Mouse (Mus musculus): ENCODE data around the gene Mbtps2.

Mbtps2 gene

DNA sequence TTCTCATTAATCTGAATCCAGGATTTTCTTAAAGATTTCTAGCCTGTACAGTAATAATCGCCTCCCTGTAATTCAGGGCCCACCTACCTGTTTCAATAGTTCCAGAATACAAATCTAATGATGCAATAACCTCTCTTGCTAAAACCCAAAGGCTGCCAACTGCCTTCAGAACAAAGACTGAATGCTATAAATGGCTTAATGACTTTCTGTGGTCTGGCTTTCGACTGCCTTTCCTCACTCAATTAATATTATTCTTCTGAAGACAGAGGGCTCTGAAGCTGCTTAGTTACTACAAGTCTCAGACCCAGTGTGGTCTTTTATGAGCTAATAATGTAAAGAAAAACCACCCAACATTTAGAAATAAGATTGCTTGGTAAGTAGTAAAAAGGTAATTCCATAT lies 96.6 kb downstream of the Mbtps2 start:
- DNase-seq = no peak

DNA sequence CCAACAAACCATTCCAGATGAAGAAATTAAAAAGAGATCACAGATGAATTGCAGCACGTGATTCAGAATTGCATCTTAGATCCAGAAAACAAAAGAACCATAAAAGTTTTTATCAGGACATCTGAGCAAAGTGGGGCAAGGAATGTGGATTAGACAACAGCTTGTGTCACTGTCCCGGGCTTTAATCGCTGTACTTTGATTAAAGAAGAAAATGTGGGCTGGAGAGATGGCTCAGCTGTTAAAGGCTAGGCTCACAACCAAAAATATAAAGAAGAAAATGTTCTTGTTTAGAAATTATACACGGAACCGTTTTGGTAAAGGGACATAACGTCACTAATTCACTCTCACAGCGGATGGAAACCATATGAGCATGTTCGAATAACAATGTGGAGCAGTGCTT lies 98.5 kb downstream of the Mbtps2 start:
- no peak for DNase-seq

DNA sequence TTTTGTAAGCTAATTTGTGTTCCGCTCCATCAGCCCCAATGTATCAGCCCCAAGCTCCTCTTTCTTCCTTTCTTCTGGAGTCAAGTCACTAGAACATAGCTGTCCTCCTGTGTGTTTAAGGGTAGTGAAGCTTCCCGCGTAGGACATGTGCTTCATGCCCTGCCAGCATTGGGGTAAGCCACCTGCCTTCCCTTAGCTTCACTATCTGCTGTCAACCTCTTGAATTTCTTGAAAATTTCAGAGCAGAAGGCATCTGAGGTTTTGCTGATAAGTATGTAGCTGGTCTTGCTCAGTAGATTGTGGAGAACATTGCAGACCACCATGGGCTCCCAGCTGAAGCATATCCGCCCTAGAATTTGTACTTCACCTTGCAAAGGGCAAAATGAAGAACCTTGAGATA lies 105.4 kb downstream of the Mbtps2 start:
- DNase-seq = no peak

DNA sequence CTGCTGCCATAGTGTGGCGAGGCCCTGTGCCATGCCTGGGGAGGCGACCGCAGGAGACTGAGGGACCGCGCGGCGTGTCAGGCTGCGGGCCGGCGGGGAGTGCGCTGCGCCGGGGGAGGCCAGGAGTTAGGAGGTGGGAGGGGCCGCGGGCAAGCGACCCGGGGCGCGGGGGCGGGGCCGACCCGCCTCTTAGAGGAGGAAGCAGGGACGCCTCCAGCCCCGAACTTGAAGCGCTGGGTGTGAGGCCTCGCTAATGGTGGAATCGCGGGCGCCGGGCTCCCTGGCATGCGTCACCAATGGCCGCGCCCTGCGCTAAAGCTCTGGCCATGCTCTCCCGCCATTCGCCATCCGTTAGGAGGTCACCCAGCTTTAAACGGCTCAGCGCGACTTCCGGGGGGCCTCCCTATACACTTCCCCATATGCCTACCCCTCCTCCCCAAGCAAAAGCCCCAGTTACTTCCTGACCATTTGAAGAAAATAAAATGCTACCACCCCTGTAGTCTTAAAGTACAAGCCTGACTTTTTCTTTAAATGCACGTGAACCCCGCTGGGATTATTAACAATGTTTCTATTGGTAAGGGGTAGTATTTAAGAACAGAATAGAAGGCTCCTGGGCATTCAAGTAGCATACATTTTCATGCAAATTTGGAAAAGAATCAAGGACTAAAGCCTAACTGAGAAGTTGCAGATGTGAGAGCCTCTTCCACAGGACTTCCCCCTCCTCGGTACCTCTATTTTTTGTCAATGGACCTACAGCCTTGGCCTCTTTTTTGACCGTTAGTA lies 106.4 kb downstream of the Mbtps2 start, which contains the start of gene Sms:
Gene Sms (minus strand): TSS at position 344 of the 783 bp plus-strand sequence.
- DNase-seq = peak; percentile 78 to 84

DNA sequence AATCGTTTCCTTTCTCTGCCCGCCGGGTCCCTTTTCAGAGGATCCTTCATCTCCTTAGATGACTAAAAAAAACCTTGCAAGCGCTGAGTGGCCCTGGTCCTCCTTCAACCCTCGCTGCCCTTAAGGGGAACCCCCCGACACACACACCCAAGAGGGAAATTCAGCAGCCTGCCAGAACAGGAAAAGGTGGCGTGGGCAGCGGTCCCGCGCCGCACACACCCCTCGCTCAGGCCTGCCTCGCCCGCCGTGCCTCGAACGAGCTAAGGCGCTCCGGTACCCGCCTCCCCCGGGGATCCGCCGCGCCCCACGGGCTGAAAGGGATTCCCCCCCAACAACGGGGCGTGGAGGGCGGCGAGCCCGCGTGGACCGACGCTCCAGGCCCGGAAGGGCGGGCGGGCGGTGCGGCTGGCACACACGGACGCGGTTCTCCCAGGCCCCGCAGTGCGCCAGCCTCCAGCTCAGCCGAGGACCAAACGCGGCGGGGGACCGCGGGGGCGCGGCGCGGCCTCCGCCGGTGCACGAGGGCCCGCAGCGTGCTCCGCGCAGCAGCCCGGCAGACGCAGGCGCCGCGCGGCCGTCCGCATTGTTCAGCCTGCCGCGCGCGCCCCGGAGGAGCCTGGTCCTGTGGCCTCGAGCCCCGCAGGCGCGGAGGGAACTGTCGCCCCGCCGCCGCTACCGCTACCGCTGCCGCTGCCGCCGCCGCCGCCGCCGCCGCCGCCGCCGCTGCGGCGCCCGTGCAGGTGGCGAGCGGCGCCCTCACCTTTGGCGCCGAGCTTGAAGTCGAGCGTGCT lies 107.2 kb downstream of the Mbtps2 start:
- peak; percentile 37 to 64 for DNase-seq

DNA sequence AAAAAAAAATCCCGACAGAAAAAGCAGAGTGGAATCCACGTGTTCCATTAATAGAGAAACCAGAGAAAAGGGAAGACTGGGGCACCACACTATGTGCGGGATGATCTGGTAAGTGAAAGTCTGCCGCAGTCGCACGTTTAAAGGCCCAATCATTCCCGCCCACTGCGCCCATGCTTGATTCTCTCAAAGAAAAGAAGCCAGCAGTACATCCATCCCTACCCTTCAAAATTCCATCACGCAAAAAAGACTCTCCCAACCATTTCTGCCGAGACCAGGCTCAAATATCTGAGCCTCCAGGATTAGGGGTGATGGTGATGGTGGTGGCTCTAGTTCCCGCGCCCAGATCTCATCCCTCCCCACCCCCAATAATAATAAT lies 107.8 kb downstream of the Mbtps2 start:
- DNase-seq = peak; percentile 12 to 13

DNA sequence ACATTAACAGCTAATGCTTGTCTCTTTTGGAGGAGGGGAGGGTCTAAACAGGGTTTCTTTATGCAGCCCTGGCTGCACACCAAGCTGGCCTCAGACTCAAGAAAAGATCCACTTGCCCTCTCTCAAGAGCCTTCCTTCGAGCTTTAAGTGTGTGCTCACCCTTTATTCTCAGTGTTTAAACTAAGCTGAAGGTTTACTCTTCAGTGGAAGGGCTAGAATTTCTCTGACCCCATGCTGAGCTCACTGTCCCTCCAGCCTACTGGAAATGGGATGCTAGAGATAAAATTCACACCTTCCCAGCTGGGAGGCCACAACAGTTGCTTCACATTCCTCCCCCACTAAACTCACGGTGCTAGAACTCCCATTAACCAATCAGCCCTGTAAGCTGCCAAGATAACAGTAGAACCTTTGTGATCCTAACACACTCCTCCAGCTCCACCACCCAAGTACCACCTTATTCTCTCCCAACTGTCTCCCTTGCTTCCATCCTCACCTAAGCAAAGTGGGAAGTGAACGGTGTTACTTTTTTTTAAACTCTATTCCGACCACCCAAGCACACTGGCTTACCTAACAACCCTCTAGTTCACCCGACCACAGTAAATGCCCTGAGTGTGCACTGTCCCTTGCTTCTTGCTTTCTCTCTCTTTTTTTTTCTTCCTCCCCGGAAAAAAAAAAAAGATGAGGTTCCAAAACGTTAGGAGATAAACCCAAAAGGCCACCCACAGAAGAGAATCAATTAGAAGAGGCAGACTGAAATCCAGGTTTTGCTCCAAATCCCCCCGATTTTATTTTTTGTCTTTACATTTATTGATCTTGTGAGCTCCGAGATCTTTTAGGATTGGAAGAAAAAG lies 108.4 kb downstream of the Mbtps2 start:
- no peak for DNase-seq

DNA sequence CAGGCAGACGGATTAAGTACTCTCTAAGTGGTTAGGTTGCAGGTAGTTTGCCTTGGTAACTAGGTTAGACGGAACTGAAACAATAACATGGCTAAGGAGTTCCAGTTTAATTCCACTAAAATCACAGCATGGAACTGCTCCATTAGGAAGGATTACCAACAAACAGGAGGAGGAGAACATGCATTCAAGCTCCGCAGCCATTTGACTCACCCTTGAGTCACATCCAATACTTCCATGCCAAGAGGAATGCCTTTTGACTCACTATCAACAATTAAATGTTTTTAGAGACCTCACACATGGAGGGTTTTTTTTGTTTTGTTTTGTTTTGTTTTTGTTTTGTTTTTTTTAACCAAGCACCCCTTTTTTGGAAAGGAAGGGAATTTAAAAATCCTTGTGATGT lies 109.7 kb downstream of the Mbtps2 start:
- DNase-seq = no peak

DNA sequence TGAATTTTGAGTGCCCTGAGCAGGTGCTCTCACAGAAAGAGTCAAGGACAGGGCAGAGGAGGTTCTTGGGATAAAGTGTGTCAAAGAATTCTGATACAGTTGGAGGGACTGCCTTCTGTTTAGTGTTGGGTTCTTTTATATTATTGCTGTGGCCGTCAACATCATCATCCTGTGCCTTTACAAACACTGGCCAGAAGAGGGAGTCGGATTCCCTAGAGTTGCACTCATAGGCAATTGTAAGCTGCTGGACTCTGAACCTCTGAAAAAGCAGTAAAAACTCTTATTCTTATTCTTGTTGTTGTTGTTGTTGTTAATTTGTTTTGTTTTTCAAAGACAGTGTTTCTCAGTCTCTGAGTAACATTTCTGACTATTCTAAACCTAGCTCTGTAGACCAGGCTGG lies 111.8 kb downstream of the Mbtps2 start:
- DNase-seq = peak; percentile 12 to 45

Measured in kidney, postnatal 4 days (tissue).